Mouse (Mus musculus) spleen, embryonic (tissue): ENCODE measurements at regions not wholly inside any gene's neighbourhood (a gene's known extent, or its start where the extent isn't known, plus 50 kb on each side); places are given as distances from the start of the nearest gene placed in this dataset.

ENCODE experiments used
- CTCF ChIA-PET: fragments of 350-600 bp; sonication (Branson Sonifier 250); formaldehyde crosslinking; loops from one replicate; lab custom pipeline; 2022; lab: Charles Lee

GRCm38 (mm10) chr5:119613413-119613812 lies 57.1 kb upstream of the Tbx3 start:
- CTCF ChIA-PET: no interaction called here

GRCm38 (mm10) chr5:119613981-119614770 lies 56.3 kb upstream of the Tbx3 start:
- CTCF ChIA-PET: no interaction called here

GRCm38 (mm10) chr5:119615681-119616080 lies 54.8 kb upstream of the Tbx3 start:
- CTCF ChIA-PET: no interaction called here

GRCm38 (mm10) chr5:119617856-119618255 lies 52.6 kb upstream of the Tbx3 start:
- CTCF ChIA-PET: no interaction called here

GRCm38 (mm10) chr5:119619906-119620305 lies 50.6 kb upstream of the Tbx3 start:
- CTCF ChIA-PET: no interaction called here
